Mouse (Mus musculus): ENCODE data around the gene Odf3l1. TPM values are rescaled to one million over a fixed set of nuclear protein-coding genes. Genes with fewer than 3 reads are reported as not detected.

Gene Odf3l1
- not detected in 2 replicates for polyA plus RNA-seq (2015; fragmentation: Nextera tagmentation; extraction: Ambion mirVana)

GRCm38 (mm10) chr9:56864216-56864729 lies at the start of gene Odf3l1:
Gene Odf3l1, minus strand, starts transcription at chr9:56864679.

GRCm38 (mm10) chr9:56864832-56865231 lies 353 bp upstream of the Odf3l1 start, which contains the start of gene Cspg4:
Gene Cspg4, plus strand, starts transcription at chr9:56865033.

Other genes with a start within 250 kb of the Odf3l1 start
- 88.7 and 94.3 TPM in 2 replicates for gene Lingo1, start 68.2 kb downstream of the Odf3l1 start, polyA plus RNA-seq (2015; fragmentation: Nextera tagmentation; extraction: Ambion mirVana)
- gene Cspg4, start 354 bp upstream of the Odf3l1 start, polyA plus RNA-seq (2015; fragmentation: Nextera tagmentation; extraction: Ambion mirVana): 13.4 and 16.6 TPM in 2 replicates
- gene Snx33, start 63.7 kb upstream of the Odf3l1 start, polyA plus RNA-seq (2015; fragmentation: Nextera tagmentation; extraction: Ambion mirVana): 2.2 and 2.4 TPM in 2 replicates
- gene Imp3, start 72.8 kb upstream of the Odf3l1 start, polyA plus RNA-seq (2015; fragmentation: Nextera tagmentation; extraction: Ambion mirVana): 75.1 and 81.8 TPM in 2 replicates
- 21.9 and 23.8 TPM in 2 replicates for gene Snupn, start 86.2 kb upstream of the Odf3l1 start, polyA plus RNA-seq (2015; fragmentation: Nextera tagmentation; extraction: Ambion mirVana)
- 24.4 and 26.9 TPM in 2 replicates for gene Ptpn9, start 130.2 kb upstream of the Odf3l1 start, polyA plus RNA-seq (2015; fragmentation: Nextera tagmentation; extraction: Ambion mirVana)
- 12.5 and 12.6 TPM in 2 replicates for gene Sin3a, start 207.4 kb upstream of the Odf3l1 start, polyA plus RNA-seq (2015; fragmentation: Nextera tagmentation; extraction: Ambion mirVana)

Measured in neural tube, postnatal 0 days (tissue).